Mouse (Mus musculus) liver, embryonic 13.5 days (tissue): ENCODE data around the gene Zfyve9. TPM values are rescaled to one million over a fixed set of nuclear protein-coding genes. Genes with fewer than 3 reads are reported as not detected.

Experiments used
- ATAC-seq: fragments of 200-750 bp; cut with Nextera tagmentation; 2 replicates; pipeline ENCODE4 v1.8.0; 2017; ENCODE audit warnings: low read depth, mild to moderate bottlenecking, moderate number of reproducible peaks, moderate library complexity
- DNase-seq: peaks from one replicate; pipeline ENCODE4 v3.0.0; 2022
- H3K27ac ChIP-seq: fragments of 300-500 bp; sonication (generic); 2 replicates; pipeline ENCODE4 v1.5.1; 2015; ENCODE audit warnings: moderate library complexity, mild to moderate bottlenecking, inconsistent platforms
- H3K27me3 ChIP-seq: fragments of 300-500 bp; sonication (generic); 2 replicates; pipeline ENCODE4 v1.6.1; 2015; ENCODE audit warnings: mild to moderate bottlenecking, inconsistent platforms
- H3K36me3 ChIP-seq: fragments of 300-500 bp; sonication (generic); 2 replicates; pipeline ENCODE4 v1.6.1; 2015; ENCODE audit warnings: mild to moderate bottlenecking, inconsistent platforms
- H3K4me1 ChIP-seq: fragments of 300-500 bp; sonication (generic); replicated peaks from 2 replicates; pipeline ENCODE4 v1.6.1; 2015; ENCODE audit warnings: inconsistent platforms
- H3K4me2 ChIP-seq: fragments of 300-500 bp; sonication (generic); 2 replicates; pipeline ENCODE4 v1.6.1; 2015; ENCODE audit warnings: inconsistent platforms, mild to moderate bottlenecking, moderate library complexity
- H3K4me3 ChIP-seq: fragments of 300-500 bp; sonication (generic); replicated peaks from 2 replicates; pipeline ENCODE4 v1.5.1; 2015; ENCODE audit warnings: mild to moderate bottlenecking, inconsistent platforms
- H3K9ac ChIP-seq: fragments of 300-500 bp; sonication (generic); 2 replicates; pipeline ENCODE4 v1.6.1; 2015; ENCODE audit warnings: mild to moderate bottlenecking, inconsistent platforms
- H3K9me3 ChIP-seq: fragments of 300-500 bp; sonication (generic); replicated peaks from 2 replicates; pipeline ENCODE4 v1.6.1; 2016; ENCODE audit warnings: inconsistent platforms
- WGBS: fragments of 180-500 bp; shearing (Covaris S2); methylation state at CpG from one replicate; pipeline ENCODE4 v1.1.7; 2015; ENCODE audit not compliant: insufficient replicate concordance; 5-methylcytosine and 5-hydroxymethylcytosine counted together
- polyA plus RNA-seq: library from polyadenylated mRNA; unstranded; fragments of >200 nt; fragmentation: Nextera tagmentation; extraction: Ambion mirVana; gene quantifications from 2 replicates; pipeline ENCODE4 v1.2.1, GENCODE M21; 2015

Gene Zfyve9
- polyA plus RNA-seq, 1 experiment from 2014 or later: 0.48 TPM

DNA sequence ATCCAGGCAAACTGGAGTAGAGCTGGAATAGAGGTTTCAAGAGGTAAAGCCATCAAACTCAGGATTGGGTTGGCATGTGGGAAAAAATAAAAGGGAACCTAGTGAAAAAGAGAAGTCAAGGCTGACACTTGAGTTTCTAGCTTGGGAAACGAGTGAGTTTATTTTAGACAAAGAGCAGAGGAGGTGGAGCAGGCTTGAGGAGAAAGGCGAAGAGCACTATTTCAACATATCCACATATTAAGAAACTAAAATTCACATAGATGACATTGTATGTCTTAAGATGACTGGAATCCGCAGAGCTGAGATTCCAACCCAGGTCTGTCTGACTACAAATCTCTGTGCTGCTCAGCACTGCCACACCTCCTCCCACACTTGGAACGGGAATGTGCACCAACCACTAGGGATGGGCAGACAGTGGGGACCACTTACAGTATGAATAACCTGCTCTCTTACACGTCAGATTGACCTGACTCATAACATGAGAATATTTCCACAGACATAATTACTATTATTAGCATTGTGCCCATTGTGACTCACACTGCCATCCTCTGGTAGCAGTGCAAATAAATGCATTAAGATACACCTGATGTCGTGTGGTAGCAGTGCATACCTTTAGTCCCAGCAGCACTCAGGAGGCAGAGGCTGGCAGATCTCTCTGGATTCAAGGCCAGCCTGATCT lies 8.8 kb upstream of the Zfyve9 start:
- WGBS: 45% methylated on average over 6 of the region's 6 CpGs
- Histone ChIP-seq H3K9ac (no peak overlapping the region), H3K9me3 (no peaks in the 10 kb centered on the region), H3K4me1 (no peaks in the 10 kb centered on the region), H3K4me3 (no peak overlapping the region), H3K36me3 (no peaks in the 10 kb centered on the region), H3K27ac (no peak overlapping the region), H3K27me3 (no peaks in the 10 kb centered on the region), H3K4me2 (no peak overlapping the region)
- ATAC-seq (no peak), DNase-seq (no peak)

DNA sequence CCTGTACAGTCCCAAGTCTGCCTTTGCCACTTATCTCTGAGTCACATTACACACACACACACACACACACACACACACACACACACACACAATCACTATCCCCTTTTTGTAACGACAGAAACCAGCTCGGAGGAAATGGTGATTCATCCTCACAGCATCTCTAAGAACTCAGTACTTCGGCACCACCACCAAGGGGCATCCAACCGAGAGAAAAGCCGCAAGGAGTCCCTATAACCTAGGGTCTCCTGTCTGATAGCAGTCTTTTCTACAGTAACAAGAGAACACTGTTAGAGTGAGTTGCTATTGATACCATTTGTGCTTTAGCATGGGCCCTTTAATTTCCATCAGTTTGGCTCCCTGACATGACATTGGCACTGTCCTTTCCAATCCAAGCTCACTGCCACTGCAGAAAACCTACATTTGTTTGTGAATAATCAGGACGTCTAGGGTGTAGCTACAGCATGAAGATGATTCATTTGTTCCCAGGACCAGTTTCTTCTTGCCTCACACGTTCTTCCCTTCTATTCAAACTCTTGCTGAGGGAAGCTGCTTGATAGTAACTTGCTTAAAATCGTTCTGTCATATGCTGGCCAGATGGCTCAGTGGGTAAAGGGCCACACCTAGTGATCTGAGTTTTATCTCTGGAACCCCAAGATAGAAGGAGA lies 2.0 kb upstream of the Zfyve9 start:
- no peaks in the 10 kb centered on the region for H3K9me3 ChIP-seq
- peaks cover 54% of the 10 kb centered on the region for H3K27me3 ChIP-seq
- H3K4me3 ChIP-seq: no peak overlapping the region
- H3K4me1 ChIP-seq: peaks cover 9% of the 10 kb centered on the region
- ATAC-seq: no peak
- H3K4me2 ChIP-seq: no peak overlapping the region
- no peak overlapping the region for H3K9ac ChIP-seq
- 21% methylated on average over 8 of the region's 8 CpGs for WGBS
- DNase-seq: no peak
- no peaks in the 10 kb centered on the region for H3K36me3 ChIP-seq
- H3K27ac ChIP-seq: no peak overlapping the region

DNA sequence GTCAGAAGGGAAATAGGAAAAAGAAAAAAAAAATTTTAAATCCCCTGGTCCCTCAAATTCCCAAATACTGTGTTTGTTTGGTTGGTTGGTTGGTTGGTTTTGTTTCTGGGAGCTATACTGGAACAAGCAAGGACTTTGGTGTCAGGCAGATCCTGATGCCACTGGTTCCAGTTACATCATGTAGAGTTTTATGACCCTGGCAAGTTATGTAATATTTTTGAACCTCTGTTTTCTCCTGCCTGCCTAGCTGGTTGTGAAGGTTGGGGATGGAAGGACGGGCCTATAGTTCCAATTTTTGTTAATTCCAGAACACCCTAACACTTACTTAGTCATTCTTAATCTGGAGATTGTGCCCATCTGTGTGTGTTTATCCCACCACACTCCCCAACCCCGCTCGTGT lies 998 bp upstream of the Zfyve9 start:
- Histone ChIP-seq H3K27ac (no peak overlapping the region), H3K36me3 (no peaks in the 10 kb centered on the region), H3K4me2 (no peak overlapping the region), H3K9ac (no peak overlapping the region), H3K4me3 (no peak overlapping the region), H3K9me3 (no peaks in the 10 kb centered on the region), H3K27me3 (peaks cover 55% of the 10 kb centered on the region), H3K4me1 (peaks cover 9% of the 10 kb centered on the region)
- no peak for DNase-seq
- WGBS: 63% methylated on average over 3 of the region's 3 CpGs
- no peak for ATAC-seq

DNA sequence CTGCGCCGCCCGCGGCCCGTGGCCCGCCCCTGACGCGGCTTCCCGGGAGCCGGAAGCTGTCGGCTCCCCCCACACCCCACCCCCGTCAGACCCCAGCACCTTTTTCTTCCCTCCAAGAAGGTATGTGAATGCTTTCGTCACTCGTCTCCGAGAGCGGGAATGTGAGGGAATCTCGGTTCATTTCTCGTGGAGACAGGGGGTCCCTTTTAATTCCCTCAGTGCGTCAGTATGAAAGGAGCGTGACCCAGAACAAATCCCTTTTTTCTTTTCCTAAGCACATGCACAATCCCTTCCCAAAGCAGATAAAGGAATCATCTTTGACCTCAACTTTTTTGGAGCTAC lies 237 bp upstream of the Zfyve9 start:
- ATAC-seq (no peak), DNase-seq (no peak)
- Histone ChIP-seq H3K4me1 (peaks cover 9% of the 10 kb centered on the region), H3K27me3 (peaks cover 55% of the 10 kb centered on the region), H3K9ac (peak overlapping the region; percentile 75), H3K9me3 (no peaks in the 10 kb centered on the region), H3K4me2 (peak overlapping the region; percentile 85), H3K27ac (no peak overlapping the region; the same call in 1 of the 2 replicates), H3K36me3 (no peaks in the 10 kb centered on the region), H3K4me3 (peak overlapping the region; percentile 68)
- 4% methylated on average over 14 of the region's 20 CpGs for WGBS

DNA sequence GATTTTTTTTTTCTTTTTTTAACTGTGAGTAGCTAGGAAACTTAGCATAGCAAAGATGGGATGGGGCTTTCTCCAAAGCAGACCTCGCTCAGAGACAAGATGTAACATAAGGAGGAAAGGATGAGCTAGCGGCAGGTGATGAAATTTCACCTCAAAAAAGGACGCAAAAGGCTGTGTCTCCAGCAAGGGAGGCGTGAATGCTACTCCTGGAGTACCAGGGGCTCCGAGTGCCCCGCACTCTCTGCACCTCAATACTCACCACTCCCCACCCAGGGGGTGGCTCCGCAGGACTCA lies 888 bp downstream of the Zfyve9 start:
- peaks cover 9% of the 10 kb centered on the region for H3K4me1 ChIP-seq
- H3K9ac ChIP-seq: peak overlapping the region; percentile 75
- DNase-seq (no peak), ATAC-seq (no peak; the same call in 1 of the 2 replicates)
- peak overlapping the region; percentile 68 for H3K4me3 ChIP-seq
- H3K27me3 ChIP-seq: peaks cover 55% of the 10 kb centered on the region
- no peak overlapping the region for H3K27ac ChIP-seq
- WGBS: 1% methylated on average over 7 of the region's 7 CpGs
- H3K4me2 ChIP-seq: peak overlapping the region; percentile 85
- H3K36me3 ChIP-seq: no peaks in the 10 kb centered on the region
- no peaks in the 10 kb centered on the region for H3K9me3 ChIP-seq

DNA sequence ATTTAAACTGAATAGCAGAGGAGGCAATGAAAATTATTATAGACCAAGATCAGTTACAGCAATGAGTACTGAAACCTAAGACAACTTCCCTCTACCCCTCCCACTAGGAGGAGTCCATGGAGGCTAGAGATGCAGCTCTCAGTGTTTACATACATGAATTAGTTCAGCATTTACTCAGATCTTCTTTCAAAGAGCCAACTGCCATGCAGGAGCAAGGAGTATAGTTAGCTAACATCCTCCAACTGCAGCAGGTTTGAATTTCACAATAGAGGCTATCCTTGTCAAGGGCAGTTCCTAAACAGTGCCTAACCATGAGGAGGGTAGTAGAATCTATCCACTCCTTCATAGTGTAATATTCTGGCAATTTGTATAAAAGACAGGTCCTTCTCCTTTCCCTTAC lies 12.1 kb downstream of the Zfyve9 start:
- 0 out of 2 replicates have a peak, but pooled peaks cover 3% of the 10 kb centered on the region for H3K4me1 ChIP-seq
- no peak overlapping the region for H3K4me2 ChIP-seq
- no peaks in the 10 kb centered on the region for H3K36me3 ChIP-seq
- H3K27ac ChIP-seq: no peak overlapping the region
- ATAC-seq (no peak), DNase-seq (no peak)
- H3K27me3 ChIP-seq: no peaks in the 10 kb centered on the region
- H3K9ac ChIP-seq: no peak overlapping the region
- H3K9me3 ChIP-seq: no peaks in the 10 kb centered on the region
- H3K4me3 ChIP-seq: no peak overlapping the region

DNA sequence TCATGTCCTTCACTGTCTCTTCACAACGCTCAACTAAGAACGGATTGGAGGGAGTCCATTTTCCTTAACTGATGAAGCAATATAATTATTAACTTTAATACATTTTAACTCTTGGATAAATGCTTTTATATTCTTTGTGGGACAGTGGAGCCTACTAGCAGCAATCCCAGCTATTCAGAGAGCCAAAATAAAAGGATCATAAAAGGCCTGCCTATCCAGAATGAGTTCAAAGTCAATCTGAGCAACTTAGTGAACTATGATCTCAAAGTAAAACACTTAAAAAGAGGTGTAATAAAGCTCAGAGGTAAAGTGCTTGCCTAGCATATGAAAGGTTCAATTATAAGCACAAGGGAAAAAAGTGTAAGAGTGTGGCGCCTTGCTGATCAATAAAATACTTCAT lies 21.0 kb downstream of the Zfyve9 start:
- no peak for DNase-seq
- 80% methylated on average over 3 of the region's 3 CpGs for WGBS
- Histone ChIP-seq H3K9me3 (no peaks in the 10 kb centered on the region), H3K4me3 (no peak overlapping the region), H3K4me2 (no peak overlapping the region), H3K4me1 (no peaks in the 10 kb centered on the region), H3K27ac (no peak overlapping the region), H3K27me3 (no peaks in the 10 kb centered on the region), H3K9ac (no peak overlapping the region), H3K36me3 (no peaks in the 10 kb centered on the region)
- no peak for ATAC-seq

DNA sequence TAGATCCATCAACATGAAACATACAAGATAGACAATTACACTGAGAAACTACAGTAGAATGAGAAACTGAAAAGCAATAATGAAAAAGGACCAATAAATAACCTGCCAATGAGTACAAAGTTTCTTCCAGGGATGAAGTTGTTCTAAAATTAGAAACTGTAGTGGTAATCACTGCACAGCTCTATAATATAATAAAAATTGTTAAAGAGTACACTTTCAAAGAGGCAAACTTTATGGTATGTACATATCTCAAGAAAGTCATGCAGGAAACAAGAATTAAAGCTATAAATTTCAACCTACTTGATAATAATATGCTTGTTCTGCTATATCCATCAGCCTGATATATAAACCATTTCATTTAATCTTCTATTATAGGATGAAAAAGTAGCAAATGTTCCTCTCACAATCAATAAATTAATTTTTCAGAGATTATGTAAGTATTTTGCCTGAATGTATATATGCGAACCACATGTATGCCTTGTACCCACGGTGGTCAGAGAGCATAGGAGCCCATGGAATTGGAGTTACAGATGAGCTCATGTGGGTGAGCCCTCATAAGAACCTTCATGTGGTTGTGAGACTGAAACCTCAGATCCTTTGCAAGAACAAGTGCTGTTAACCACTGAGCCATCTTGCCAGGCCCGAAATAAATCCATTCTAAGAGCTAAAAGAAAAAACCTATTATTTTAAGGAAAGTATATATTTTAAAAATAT lies 34.3 kb downstream of the Zfyve9 start:
- Histone ChIP-seq H3K9ac (no peak overlapping the region), H3K36me3 (no peaks in the 10 kb centered on the region), H3K4me3 (no peak overlapping the region), H3K9me3 (no peaks in the 10 kb centered on the region), H3K27ac (no peak overlapping the region), H3K4me1 (no peaks in the 10 kb centered on the region), H3K4me2 (no peak overlapping the region), H3K27me3 (no peaks in the 10 kb centered on the region)
- no peak for DNase-seq
- WGBS: 63% methylated on average over 3 of the region's 3 CpGs
- no peak for ATAC-seq

DNA sequence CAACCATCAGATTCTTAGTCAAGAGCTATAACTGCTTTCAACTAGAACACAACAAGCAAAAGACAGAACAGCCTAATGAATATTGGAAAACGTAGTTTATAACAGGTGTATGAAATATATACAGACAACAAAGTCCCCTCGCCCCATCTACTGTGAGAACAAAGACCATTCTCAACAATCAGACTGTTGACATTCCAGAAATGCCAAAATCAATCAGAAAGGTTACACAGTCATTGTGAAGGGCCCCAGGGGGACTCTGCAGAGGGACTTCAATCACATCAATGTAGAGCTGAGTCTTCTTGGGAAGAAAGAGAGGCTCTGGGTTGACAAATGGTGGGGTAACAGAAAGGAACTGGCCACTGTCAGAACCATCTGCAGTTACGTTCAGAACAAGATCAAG lies 49.0 kb downstream of the Zfyve9 start:
- H3K4me1 ChIP-seq: no peaks in the 10 kb centered on the region
- WGBS: 57% methylated on average over 3 of the region's 3 CpGs
- H3K9ac ChIP-seq: no peak overlapping the region
- no peaks in the 10 kb centered on the region for H3K27me3 ChIP-seq
- no peak for ATAC-seq
- H3K4me3 ChIP-seq: no peak overlapping the region
- H3K9me3 ChIP-seq: no peaks in the 10 kb centered on the region
- H3K36me3 ChIP-seq: no peaks in the 10 kb centered on the region
- H3K27ac ChIP-seq: no peak overlapping the region
- DNase-seq: no peak
- no peak overlapping the region for H3K4me2 ChIP-seq

DNA sequence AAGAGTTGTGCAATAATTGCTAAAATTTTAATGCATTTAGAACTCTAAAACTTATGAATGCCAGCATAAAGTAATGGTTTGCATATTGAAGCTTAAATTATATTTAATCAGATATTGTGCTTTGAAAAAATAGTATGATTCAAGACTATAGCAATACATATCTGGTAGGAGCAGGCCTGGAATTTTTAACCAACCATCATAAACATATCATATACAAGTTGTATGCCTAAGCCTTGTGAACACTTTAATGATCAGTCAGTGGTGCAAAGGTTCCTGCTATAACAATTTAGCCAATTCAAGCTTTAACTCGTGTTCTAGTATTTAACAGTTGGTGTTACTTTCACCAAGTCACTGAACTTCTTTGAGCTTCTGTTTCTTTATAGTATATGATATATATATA lies 50.1 kb downstream of the Zfyve9 start:
- no peak for DNase-seq
- H3K9me3 ChIP-seq: no peaks in the 10 kb centered on the region
- H3K9ac ChIP-seq: no peak overlapping the region
- WGBS: 43% methylated on average over 1 of the region's 1 CpGs
- H3K4me2 ChIP-seq: no peak overlapping the region
- H3K27me3 ChIP-seq: no peaks in the 10 kb centered on the region
- no peak overlapping the region for H3K4me3 ChIP-seq
- no peaks in the 10 kb centered on the region for H3K36me3 ChIP-seq
- no peak overlapping the region for H3K27ac ChIP-seq
- H3K4me1 ChIP-seq: no peaks in the 10 kb centered on the region
- ATAC-seq: no peak

DNA sequence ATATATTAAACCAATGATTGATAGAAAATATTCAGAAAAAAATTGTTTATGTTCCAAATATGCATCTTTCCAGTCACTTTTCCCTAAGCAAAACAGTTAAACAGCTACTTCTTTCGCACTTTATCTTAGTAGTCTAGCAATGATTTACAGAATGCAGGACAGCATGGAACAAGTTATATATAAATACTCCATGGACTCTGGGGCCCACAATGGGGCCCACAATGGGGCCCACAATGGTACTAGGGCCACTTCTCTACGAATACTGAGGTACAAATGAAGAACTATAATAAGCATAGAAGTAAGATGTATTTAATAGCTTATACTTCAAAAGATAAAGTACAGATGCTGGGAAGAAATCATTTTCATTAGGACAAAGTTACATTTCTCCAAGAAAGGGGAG lies 56.5 kb downstream of the Zfyve9 start:
- Histone ChIP-seq H3K27me3 (no peaks in the 10 kb centered on the region), H3K4me2 (no peak overlapping the region), H3K9me3 (no peaks in the 10 kb centered on the region), H3K9ac (no peak overlapping the region), H3K4me1 (no peaks in the 10 kb centered on the region), H3K4me3 (no peak overlapping the region), H3K36me3 (no peaks in the 10 kb centered on the region), H3K27ac (no peak overlapping the region)
- ATAC-seq: no peak
- WGBS: 47% methylated on average over 2 of the region's 2 CpGs
- no peak for DNase-seq
